Mouse (Mus musculus): Measurements from ENCODE around the gene Btbd11.

The Btbd11 gene

DNA sequence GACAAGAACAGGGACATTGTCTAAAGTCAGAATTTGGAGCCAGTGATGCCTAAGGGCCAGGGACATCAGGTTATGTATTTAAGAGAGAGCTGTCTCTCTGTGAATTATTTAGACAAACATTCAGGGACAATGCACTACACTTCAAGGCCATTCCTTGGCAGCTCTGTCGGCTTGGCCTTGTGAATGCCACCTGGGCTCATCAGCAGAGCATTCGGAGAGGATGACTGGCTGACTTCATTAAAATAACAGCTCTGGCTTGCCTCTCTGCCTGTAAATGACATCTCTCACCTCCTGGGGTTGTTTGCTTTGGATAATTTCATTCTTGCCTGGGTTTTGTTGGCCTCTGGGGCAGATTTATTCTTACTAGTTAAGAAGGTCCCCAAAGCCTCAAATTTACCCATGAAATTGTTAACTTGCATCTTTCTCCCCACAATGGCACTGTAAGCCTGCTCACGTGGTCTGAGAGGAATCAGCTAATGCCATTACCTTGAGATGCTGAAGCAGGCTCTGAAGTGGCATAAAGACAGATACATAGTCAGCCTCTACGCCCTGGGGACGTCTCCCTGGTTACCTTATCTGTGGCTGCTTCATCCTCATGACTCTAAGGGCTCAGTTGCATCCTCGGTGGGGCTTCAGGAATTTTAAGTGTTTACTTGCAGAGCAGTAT is 93.5 kb downstream of the Btbd11 start:
- DNase-seq (ENCODE audit: low spot score): no peak

- DNase-seq (ENCODE audit: low spot score): no peak
Measured at GRCm38 (mm10) chr10:85481106-85481505, 94.5 kb downstream of the Btbd11 start.

DNA sequence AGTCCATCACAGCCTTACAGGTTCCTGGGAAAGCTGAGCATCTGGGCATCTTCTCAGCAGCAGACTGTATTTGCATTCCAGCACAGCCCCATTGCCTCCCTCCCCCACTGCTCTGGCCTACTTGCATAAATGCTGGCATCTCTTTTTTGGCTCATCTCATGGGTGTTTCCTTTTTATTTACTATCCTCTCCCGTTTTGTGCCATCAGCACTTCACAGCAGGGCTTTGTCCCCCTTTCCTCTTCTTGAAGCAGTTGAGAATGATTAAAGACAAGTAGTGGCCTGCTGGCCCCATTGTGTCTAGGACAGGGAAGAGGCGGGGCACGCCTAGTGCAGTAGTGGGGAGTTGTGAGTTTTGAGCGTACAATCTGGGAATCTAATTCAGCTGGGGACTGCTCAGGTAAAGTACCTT is 95.5 kb downstream of the Btbd11 start:
- DNase-seq (ENCODE audit: low spot score): no peak

GRCm38 (mm10) chr10:85482480-85482879 is 95.9 kb downstream of the Btbd11 start:
- no peak for DNase-seq (ENCODE audit: low spot score)

DNA sequence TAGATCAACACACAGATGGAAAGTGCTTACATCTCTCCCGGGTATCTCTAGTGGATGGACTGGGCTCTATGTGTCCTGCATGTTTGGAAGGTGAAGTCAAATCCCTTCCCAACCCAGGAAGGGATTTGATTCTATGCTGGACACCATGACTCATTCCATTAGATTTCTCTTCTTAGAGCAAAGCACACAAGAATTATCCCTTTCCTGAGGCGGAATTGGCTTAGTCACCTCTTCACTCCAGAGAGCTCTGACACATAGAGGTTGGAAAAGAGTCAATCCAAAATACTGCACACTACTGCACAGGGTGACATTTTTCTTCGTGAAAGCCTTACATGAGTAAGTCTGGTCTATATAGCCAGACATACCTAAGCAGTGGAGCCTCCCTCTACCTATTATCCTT is 99.8 kb downstream of the Btbd11 start:
- DNase-seq (ENCODE audit: low spot score): no peak

DNA sequence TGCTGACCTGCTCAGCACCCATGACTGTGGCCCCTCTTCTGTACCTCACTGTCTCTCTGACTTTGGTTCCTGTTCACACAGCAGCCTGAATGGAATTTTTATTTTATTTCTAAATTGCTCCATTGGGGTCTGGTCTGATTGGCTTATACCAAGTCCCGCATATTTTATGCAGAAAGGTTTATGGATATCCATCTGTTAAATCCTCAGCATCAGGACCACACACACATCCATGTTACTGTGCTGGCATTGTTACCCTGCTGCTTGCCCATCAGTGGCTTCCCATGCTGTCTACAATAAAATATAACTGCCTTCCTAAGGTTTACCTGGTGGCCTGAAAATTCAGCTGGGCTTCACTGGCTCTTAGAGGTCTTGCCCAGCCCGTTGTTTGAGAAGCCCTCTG is 106.0 kb downstream of the Btbd11 start:
- DNase-seq (ENCODE audit: low spot score): no peak

GRCm38 (mm10) chr10:85496358-85496757 is 109.7 kb downstream of the Btbd11 start:
- no peak for DNase-seq (ENCODE audit: low spot score)

- no peak for DNase-seq (ENCODE audit: low spot score)
Measured at GRCm38 (mm10) chr10:85496981-85497380, 110.4 kb downstream of the Btbd11 start.

GRCm38 (mm10) chr10:85497931-85498330 is 111.3 kb downstream of the Btbd11 start:
- no peak for DNase-seq (ENCODE audit: low spot score)

GRCm38 (mm10) chr10:85500573-85501155 is 114.0 kb downstream of the Btbd11 start:
- DNase-seq (ENCODE audit: low spot score): no peak

DNA sequence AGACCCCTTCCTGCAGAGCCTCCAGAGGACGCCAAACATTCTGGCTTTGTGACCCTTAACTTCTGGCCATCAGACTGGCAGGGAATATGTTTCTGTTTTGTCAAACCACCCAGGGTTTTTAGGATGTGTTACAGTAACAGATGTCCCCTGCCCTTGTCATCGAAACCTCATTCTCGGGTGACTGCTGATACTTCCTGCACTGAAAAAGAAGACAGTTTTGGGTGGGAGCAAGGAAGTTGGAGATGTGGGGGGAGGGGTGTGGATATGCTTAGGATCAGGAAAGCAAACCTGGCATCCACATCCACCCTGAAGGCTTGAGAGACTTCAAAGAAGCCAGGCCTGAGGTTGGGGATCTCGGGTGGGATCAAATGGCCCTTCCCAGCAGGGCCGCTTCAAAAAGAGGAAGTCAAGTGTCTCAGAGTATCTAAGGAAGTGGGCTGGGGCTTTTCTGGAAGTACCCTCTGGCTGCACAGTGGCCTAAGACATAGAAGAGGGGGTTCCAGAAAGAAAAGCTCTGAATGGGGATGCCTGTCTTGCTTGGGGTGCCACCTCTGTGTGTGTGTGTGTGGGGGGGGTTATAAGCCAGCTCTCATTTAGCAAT is 115.5 kb downstream of the Btbd11 start:
- DNase-seq (ENCODE audit: low spot score): no peak

DNA sequence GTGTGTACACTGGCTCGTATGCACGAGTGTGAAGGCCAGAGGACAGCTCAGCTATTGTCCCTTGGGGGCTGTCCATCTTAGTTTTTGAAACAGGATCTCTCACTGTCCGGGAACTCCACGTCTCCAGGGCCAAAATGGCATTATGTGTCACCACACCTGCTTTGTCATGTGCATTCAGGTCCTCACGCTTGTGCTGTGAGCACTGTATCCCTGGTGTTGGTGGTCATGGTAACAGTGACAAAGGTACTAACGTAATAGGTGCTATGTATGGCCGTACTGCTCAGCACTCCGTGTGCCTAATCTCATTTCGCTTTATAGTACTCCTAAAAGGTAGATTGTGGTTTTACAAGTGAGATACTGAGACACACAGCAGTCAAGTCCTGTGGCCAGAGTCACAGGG is 116.0 kb downstream of the Btbd11 start:
- DNase-seq (ENCODE audit: low spot score): no peak

- no peak for DNase-seq (ENCODE audit: low spot score)
Measured at GRCm38 (mm10) chr10:85503453-85503852, 116.8 kb downstream of the Btbd11 start.

DNA sequence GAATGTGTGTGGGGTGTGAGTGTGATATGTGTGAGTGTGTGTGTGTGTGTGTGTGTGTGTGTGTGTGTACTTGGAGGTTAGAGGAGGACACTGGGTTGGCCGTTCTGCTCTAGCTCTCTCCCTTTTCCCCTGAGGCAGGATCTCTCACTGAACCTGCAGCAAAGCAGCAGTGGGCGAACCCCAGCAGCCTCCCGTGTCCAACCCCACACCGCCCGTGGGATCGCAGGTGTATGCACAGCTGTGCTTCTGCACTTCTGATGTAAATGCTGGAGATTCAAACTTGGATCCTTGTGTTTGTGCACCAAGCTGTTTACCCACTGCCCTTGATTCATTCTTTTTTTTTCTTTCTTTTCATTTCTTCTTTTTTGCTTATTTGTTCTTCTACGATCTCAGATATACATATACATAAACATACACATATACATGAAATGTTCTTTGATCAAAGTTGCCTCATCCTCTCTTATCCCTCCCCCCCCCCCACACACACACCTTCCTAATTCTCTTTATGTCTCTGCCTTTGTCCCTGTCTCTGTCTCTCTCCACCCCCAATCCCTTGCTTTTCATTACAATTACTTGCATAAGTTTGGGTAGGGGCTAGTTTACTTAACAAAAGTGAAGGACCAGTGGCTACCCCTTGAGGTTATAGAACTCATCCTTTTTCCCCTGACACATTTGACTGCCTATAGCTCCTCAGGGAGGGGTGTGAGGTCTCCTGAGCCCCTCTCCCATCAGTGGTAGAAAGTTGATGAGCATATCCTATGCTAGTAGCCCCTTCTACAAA is 120.8 kb downstream of the Btbd11 start:
- DNase-seq (ENCODE audit: low spot score): no peak

DNA sequence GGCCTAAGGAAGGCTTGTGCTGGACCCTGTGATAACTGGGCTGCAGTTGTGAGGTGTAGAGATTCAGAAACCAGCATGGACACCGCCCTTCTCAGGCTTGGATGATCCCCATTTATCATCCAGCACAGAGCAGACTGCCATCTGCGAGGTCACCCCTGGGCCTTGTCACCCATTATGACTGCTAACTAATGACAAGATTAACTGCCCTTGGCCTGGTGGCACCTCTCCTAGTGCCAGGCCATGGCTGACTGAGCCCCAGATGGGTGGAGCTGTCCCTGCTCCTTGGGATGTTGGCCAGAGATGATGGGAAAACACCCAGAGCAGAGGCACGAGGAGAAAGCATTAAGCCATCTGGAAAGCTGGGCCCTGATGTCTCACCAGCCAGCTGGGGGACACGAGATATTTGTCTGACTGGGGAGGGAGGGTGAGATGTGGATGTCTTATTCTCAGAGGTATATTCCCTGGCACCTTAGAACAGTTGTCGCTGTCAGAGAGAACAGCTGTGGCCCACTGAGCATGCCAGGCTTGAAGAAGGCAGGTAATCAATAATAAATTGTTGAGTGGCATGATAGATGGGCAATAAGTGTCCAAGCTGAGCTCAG is 121.7 kb downstream of the Btbd11 start:
- no peak for DNase-seq (ENCODE audit: low spot score)

- DNase-seq (ENCODE audit: low spot score): no peak
Measured at GRCm38 (mm10) chr10:85509000-85509399, 122.4 kb downstream of the Btbd11 start.

- DNase-seq (ENCODE audit: low spot score): no peak
Measured at GRCm38 (mm10) chr10:85510329-85510728, 123.7 kb downstream of the Btbd11 start.

DNA sequence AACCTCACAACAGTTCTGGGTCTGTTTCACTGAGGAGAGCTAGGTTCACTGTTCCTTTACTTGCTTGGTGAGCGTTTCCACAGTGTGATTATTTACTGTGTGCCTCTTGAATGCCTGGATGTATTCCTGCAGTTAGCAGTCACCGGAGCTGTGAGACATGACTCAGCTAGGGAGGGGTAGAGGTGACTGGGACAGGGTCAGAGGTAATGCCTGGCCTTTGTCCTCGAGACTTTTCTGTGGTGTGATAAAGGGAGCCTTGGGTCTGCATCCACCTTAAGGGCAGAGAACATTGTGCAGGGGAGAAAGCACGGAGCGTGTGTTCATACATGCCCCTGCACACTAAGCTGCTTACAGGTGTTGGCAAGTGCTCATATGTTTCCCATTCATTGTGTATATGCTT is 126.2 kb downstream of the Btbd11 start:
- no peak for DNase-seq (ENCODE audit: low spot score)

DNA sequence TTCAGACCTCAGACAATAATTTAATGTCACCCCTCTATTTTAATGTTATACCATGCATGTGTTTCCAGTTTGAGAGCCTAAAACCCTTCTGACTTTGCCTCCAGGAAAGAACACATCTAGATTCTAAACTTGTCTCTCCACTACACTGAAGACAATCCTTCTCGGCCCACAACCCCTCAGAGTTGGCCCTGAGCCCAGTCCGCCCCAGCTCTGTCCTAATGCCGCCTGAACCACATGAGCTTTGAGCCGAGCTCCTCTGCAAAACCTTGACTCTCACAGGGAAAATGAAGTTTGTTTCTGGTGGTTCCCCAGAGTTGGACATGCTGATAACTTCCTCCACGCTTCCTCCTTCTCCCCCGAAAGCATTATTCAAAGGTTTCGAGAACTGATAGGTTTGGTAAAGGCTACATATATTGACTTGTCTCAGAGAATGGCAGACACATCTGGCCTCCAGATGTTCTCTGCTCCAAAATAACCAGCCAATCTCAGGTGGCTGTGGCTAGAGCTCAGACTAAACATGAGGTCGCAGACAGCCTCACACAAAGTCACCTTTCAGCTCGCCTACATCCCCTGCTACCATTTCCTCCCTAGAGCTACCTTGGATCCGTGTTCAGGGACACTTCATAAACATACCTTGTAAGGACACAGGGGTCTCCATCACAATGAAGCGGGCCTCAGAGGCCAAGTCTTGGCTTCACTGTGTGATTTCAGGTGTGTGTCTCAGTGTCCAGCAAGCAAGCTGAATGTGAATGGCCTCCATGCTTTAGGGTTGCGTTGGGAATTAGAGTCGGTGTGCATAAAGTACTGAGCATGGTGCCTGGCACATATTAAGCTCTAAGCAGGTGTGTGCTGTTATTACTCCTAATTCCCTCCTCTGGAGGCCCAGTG is 130.9 kb downstream of the Btbd11 start:
- DNase-seq (ENCODE audit: low spot score): no peak

DNA sequence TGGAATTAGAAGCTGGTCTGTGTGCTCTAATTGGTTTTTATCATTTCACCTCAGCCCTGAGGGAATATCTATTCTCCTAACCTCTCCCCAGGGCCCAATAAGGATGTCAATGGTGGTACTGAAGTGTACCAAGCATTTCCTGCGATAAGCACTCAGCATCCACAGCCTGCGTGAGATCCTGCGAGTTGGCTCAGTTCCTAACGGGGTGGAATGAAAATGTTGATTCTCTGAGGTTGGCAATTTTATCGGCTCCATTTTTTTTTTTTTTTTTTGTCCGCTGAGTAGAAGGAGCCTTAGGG is 131.4 kb downstream of the Btbd11 start:
- no peak for DNase-seq (ENCODE audit: low spot score)

DNA sequence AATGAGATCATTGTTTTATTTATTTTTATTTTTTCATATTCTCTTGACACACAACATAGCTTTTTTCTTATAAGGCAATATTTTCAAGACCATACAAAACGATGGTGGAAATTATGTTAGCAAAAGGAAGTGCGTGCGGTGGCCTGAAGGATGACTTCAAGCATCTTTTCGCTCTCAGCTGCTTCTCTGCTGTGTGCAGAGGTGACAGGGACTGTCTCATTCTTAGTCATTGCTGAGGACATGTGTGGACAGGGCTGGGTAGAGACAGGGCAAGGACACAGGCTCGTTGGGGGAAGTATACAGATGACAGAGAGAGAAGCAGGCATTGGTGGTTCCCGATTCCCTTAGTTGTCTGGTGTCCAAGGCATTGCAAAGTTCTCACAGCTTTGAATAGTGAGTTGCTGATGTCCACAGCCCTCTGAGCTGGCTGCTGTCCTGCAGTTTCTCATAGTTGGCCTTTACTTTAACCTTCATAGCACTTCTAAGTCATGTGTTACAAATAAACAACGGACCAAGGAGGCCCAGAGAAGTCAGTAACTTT is 135.7 kb downstream of the Btbd11 start:
- DNase-seq (ENCODE audit: low spot score): no peak

All from testis, postnatal 10 days (tissue).